Mouse (Mus musculus): Measurements from ENCODE around the gene Serf2.

DNA sequence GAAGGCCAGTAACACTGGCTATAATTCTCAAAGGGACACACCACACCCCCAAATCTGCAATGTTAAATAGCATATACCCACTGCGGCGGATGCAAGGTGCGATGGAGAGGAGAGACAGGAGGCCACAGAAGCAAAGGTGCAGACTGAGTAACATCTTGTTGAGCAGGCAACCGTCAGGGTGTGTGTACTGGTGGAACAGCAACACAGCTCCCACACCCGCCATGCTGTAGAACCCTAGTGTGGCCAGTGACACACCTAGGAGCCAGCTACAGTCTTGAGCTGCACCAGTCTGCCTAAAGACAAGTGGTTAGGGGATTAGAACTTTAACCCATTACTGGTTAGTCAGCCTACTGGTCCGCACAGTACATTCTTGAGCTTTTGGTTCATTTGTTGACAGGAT, 4.9 kb downstream of the Serf2 start:
- no peak for TF ChIP-seq CTCF (IDR thresholded peaks at IDR 0.05; ENCODE audit: control insufficient read depth, insufficient read depth, insufficient replicate concordance, low read depth, low read length)
- TF ChIP-seq POLR2A (IDR thresholded peaks at IDR 0.05; ENCODE audit: control insufficient read depth, low read depth, low read length), result no peak

All from testis, adult 2 months (tissue).